Mouse (Mus musculus): ENCODE measurements around the gene Olfr746. TPM values are rescaled to one million over a fixed set of nuclear protein-coding genes. Genes with fewer than 3 reads are reported as not detected.

Gene Olfr746
- polyA plus RNA-seq (2015; fragmentation: Nextera tagmentation; extraction: Ambion mirVana), result not detected in 2 replicates

DNA sequence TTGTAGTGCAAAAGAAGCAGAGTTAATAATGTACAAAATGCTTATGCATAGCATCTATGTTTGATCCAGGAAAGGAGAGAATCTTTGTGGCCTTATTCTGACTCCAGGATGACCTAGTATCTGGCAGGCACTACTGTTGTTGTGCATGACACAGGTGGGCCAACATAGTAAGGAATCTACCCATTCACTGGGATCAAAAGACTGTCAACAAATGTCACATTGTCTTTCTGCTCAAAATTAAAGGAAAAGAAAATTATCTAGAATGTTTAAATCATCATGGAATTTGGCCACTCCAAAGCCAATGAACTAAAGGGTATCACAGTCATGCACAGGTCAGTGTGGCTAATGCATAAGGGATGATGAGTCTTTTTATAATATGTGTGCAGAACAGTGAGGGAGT, at the start of gene Olfr746:
Olfr746 (plus strand) TSS at position 301 of the 400 bp plus-strand sequence.
- ATAC-seq (ENCODE audit: low FRiP score, low TSS enrichment), result no peak
- no peaks in the 10 kb centered on the region for H3K4me1 ChIP-seq (ENCODE audit: insufficient read depth, low read length)
- no peaks in the 10 kb centered on the region for H3K9me3 ChIP-seq (ENCODE audit: low read length)

DNA sequence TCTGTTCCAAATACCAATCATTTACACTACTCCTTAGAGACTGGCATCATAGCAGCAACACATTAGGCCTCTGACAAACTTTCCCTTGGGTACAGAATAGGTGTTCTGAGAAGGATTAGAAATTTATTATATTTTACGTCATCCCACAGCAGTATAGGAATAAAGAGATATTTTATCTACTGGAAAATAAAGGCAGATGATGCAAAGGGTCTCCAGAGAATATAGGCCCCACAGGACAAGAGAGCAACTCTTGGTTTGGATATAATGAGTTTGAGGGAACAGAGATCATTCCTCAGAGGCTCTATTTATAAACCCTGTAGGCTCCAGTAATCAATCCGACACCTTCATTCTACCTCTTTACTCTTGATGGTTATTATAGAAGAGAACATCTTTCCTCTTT, 32.3 kb upstream of the Olfr746 start, which contains the start of gene Olfr744:
Olfr744 (plus strand) TSS at position 301 of the 400 bp plus-strand sequence.
- no peak for ATAC-seq (ENCODE audit: low FRiP score, low TSS enrichment)
- WGBS, result 85% methylated on average over 2 of the region's 2 CpGs
- H3K4me3 ChIP-seq (ENCODE audit: low read length), result no peak within 1 kb of the TSS

More for the DNA sequence above, at the start of gene Olfr746:
- no peaks in the 10 kb centered on the region for H3K27me3 ChIP-seq (ENCODE audit: insufficient read depth, low read length)
- no peaks in the 10 kb centered on the region for H3K36me3 ChIP-seq (ENCODE audit: insufficient read depth, low read length)
- no peak within 1 kb of the TSS for H3K9ac ChIP-seq (replicated peaks; ENCODE audit: low read length)
- no peak within 1 kb of the TSS for H3K27ac ChIP-seq (ENCODE audit: low read length)
- H3K4me3 ChIP-seq (ENCODE audit: low read length), result no peak within 1 kb of the TSS
- H3K4me2 ChIP-seq (replicated peaks; ENCODE audit: low read depth, low read length), result no peak within 1 kb of the TSS

GRCm38 (mm10) chr14:50639088-50639487, 7.8 kb upstream of the Olfr746 start, which contains the start of gene Olfr745:
TSS of gene Olfr745 (plus strand) at chr14:50639388.
- no peak within 1 kb of the TSS for H3K27ac ChIP-seq (ENCODE audit: low read length)
- no peaks in the 10 kb centered on the region for H3K36me3 ChIP-seq (ENCODE audit: insufficient read depth, low read length)
- WGBS, result 88% methylated on average over 2 of the region's 2 CpGs
- no peak within 1 kb of the TSS for H3K4me2 ChIP-seq (replicated peaks; ENCODE audit: low read depth, low read length)
- no peak within 1 kb of the TSS for H3K4me3 ChIP-seq (ENCODE audit: low read length)
- H3K27me3 ChIP-seq (ENCODE audit: insufficient read depth, low read length), result no peaks in the 10 kb centered on the region
- no peak for ATAC-seq (ENCODE audit: low FRiP score, low TSS enrichment)
- no peak within 1 kb of the TSS for H3K9ac ChIP-seq (replicated peaks; ENCODE audit: low read length)
- H3K9me3 ChIP-seq (ENCODE audit: low read length), result no peaks in the 10 kb centered on the region
- no peaks in the 10 kb centered on the region for H3K4me1 ChIP-seq (ENCODE audit: insufficient read depth, low read length)

More for the DNA sequence above, 32.3 kb upstream of the Olfr746 start, which contains the start of gene Olfr744:
- Histone ChIP-seq H3K9ac (replicated peaks; ENCODE audit: low read length) (no peak within 1 kb of the TSS), H3K9me3 (ENCODE audit: low read length) (no peaks in the 10 kb centered on the region), H3K27me3 (ENCODE audit: insufficient read depth, low read length) (no peaks in the 10 kb centered on the region), H3K36me3 (ENCODE audit: insufficient read depth, low read length) (no peaks in the 10 kb centered on the region), H3K4me1 (ENCODE audit: insufficient read depth, low read length) (no peaks in the 10 kb centered on the region), H3K27ac (ENCODE audit: low read length) (no peak within 1 kb of the TSS), H3K4me2 (replicated peaks; ENCODE audit: low read depth, low read length) (no peak within 1 kb of the TSS)

- no peak within 1 kb of the TSS for H3K4me3 ChIP-seq (ENCODE audit: low read length)
- no peaks in the 10 kb centered on the region for H3K36me3 ChIP-seq (ENCODE audit: insufficient read depth, low read length)
- no peaks in the 10 kb centered on the region for H3K9me3 ChIP-seq (ENCODE audit: low read length)
- no peak within 1 kb of the TSS for H3K27ac ChIP-seq (ENCODE audit: low read length)
- H3K4me1 ChIP-seq (ENCODE audit: insufficient read depth, low read length), result no peaks in the 10 kb centered on the region
- no peaks in the 10 kb centered on the region for H3K27me3 ChIP-seq (ENCODE audit: insufficient read depth, low read length)
- ATAC-seq (ENCODE audit: low FRiP score, low TSS enrichment), result no peak
- 92% methylated on average over 3 of the region's 3 CpGs for WGBS
- no peak within 1 kb of the TSS for H3K4me2 ChIP-seq (replicated peaks; ENCODE audit: low read depth, low read length)
- H3K9ac ChIP-seq (replicated peaks; ENCODE audit: low read length), result no peak within 1 kb of the TSS
Measured at GRCm38 (mm10) chr14:50693106-50693505, 46.2 kb downstream of the Olfr746 start, which contains the start of gene Olfr747. TSS of gene Olfr747 (minus strand) at chr14:50693206.

Other genes with a start within 250 kb of the Olfr746 start
- not detected in 2 replicates for gene Olfr738, start 239.5 kb upstream of the Olfr746 start, polyA plus RNA-seq (2015; fragmentation: Nextera tagmentation; extraction: Ambion mirVana)
- gene Olfr739, start 228.5 kb upstream of the Olfr746 start, polyA plus RNA-seq (2015; fragmentation: Nextera tagmentation; extraction: Ambion mirVana), result not detected in 2 replicates
- gene Olfr740, start 201.5 kb upstream of the Olfr746 start, polyA plus RNA-seq (2015; fragmentation: Nextera tagmentation; extraction: Ambion mirVana), result not detected in 2 replicates
- not detected in 2 replicates for gene Olfr741, start 174.3 kb upstream of the Olfr746 start, polyA plus RNA-seq (2015; fragmentation: Nextera tagmentation; extraction: Ambion mirVana)
- not detected in 2 replicates for gene Olfr742, start 143.5 kb upstream of the Olfr746 start, polyA plus RNA-seq (2015; fragmentation: Nextera tagmentation; extraction: Ambion mirVana)
- not detected in 2 replicates for gene Olfr743, start 125.2 kb upstream of the Olfr746 start, polyA plus RNA-seq (2015; fragmentation: Nextera tagmentation; extraction: Ambion mirVana)
- not detected in 2 replicates for gene Olfr744, start 32.2 kb upstream of the Olfr746 start, polyA plus RNA-seq (2015; fragmentation: Nextera tagmentation; extraction: Ambion mirVana)
- not detected in 2 replicates for gene Olfr745, start 7.7 kb upstream of the Olfr746 start, polyA plus RNA-seq (2015; fragmentation: Nextera tagmentation; extraction: Ambion mirVana)
- gene Olfr747, start 46.1 kb downstream of the Olfr746 start, polyA plus RNA-seq (2015; fragmentation: Nextera tagmentation; extraction: Ambion mirVana), result not detected in 2 replicates
- not detected in 2 replicates for gene Olfr748, start 60.3 kb downstream of the Olfr746 start, polyA plus RNA-seq (2015; fragmentation: Nextera tagmentation; extraction: Ambion mirVana)
- not detected in 2 replicates for gene Olfr749, start 98.0 kb downstream of the Olfr746 start, polyA plus RNA-seq (2015; fragmentation: Nextera tagmentation; extraction: Ambion mirVana)
- gene Ttc5, start 138.4 kb downstream of the Olfr746 start, polyA plus RNA-seq (2015; fragmentation: Nextera tagmentation; extraction: Ambion mirVana), result 80.8 and 83.9 TPM in 2 replicates
- not detected in 2 replicates for gene Ccnb1ip1, start 160.6 kb downstream of the Olfr746 start, polyA plus RNA-seq (2015; fragmentation: Nextera tagmentation; extraction: Ambion mirVana)
- gene Parp2, start 160.8 kb downstream of the Olfr746 start, polyA plus RNA-seq (2015; fragmentation: Nextera tagmentation; extraction: Ambion mirVana), result 61.8 and 70.2 TPM in 2 replicates
- gene Tep1, start 223.5 kb downstream of the Olfr746 start, polyA plus RNA-seq (2015; fragmentation: Nextera tagmentation; extraction: Ambion mirVana), result 9.6 and 10.2 TPM in 2 replicates

Measured in kidney, embryonic 16.5 days (tissue).